Mouse (Mus musculus): ENCODE measurements at regions not wholly inside any gene's neighbourhood (a gene's known extent, or its start where the extent isn't known, plus 50 kb on each side); places are given as distances from the start of the nearest gene placed in this dataset.

DNA sequence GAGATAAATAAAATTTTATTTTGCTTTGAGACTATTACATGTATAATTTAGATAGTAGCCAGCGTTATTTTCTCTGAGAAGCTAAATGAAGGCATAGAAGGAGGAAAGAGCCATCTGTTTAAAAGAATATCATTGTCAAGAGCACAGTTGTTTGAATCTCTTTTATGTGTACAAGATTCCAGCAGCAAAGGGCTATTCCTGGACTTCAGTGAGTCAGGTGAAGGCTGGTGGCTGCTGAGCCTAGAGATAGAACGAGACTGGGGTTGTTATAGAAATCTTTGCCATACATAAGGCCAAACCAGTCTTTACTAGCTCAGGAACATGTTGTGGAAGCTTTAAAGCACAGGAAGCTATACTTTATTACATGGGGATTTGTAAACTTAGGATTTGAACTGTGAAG, 261.6 kb downstream of the Adcyap1 start:
- WGBS, result 81% methylated on average over 2 of the region's 2 CpGs

GRCm38 (mm10) chr17:93463621-93464211, 264.9 kb downstream of the Adcyap1 start:
- H3K4me2 ChIP-seq (replicated peaks; ENCODE audit: low read depth, low read length), result no peak overlapping the region
- no peak for ATAC-seq (ENCODE audit: low FRiP score, low TSS enrichment)

More for the DNA sequence above, 261.6 kb downstream of the Adcyap1 start:
- H3K36me3 ChIP-seq (ENCODE audit: insufficient read depth, low read length), result no peaks in the 10 kb centered on the region
- no peaks in the 10 kb centered on the region for H3K4me1 ChIP-seq (ENCODE audit: insufficient read depth, low read length)
- H3K27me3 ChIP-seq (ENCODE audit: insufficient read depth, low read length), result no peaks in the 10 kb centered on the region
- ATAC-seq (ENCODE audit: low FRiP score, low TSS enrichment), result no peak
- no peak overlapping the region for H3K4me3 ChIP-seq (ENCODE audit: low read length)
- no peak overlapping the region for H3K9ac ChIP-seq (replicated peaks; ENCODE audit: low read length)
- no peaks in the 10 kb centered on the region for H3K9me3 ChIP-seq (ENCODE audit: low read length)
- H3K27ac ChIP-seq (ENCODE audit: low read length), result no peak overlapping the region
- no peak overlapping the region for H3K4me2 ChIP-seq (replicated peaks; ENCODE audit: low read depth, low read length)

GRCm38 (mm10) chr17:93482378-93482777, 283.6 kb downstream of the Adcyap1 start:
- Histone ChIP-seq H3K36me3 (ENCODE audit: insufficient read depth, low read length) (no peaks in the 10 kb centered on the region), H3K4me3 (ENCODE audit: low read length) (no peak overlapping the region), H3K4me1 (ENCODE audit: insufficient read depth, low read length) (no peaks in the 10 kb centered on the region), H3K9ac (replicated peaks; ENCODE audit: low read length) (no peak overlapping the region), H3K27me3 (ENCODE audit: insufficient read depth, low read length) (no peaks in the 10 kb centered on the region), H3K9me3 (ENCODE audit: low read length) (no peaks in the 10 kb centered on the region), H3K27ac (ENCODE audit: low read length) (no peak overlapping the region), H3K4me2 (replicated peaks; ENCODE audit: low read depth, low read length) (no peak overlapping the region)
- ATAC-seq (ENCODE audit: low FRiP score, low TSS enrichment), result no peak

More at GRCm38 (mm10) chr17:93463621-93464211, 264.9 kb downstream of the Adcyap1 start:
- 70% methylated on average over 3 of the region's 3 CpGs for WGBS
- Histone ChIP-seq H3K9ac (replicated peaks; ENCODE audit: low read length) (no peak overlapping the region), H3K9me3 (ENCODE audit: low read length) (no peaks in the 10 kb centered on the region), H3K36me3 (ENCODE audit: insufficient read depth, low read length) (no peaks in the 10 kb centered on the region), H3K27me3 (ENCODE audit: insufficient read depth, low read length) (no peaks in the 10 kb centered on the region), H3K27ac (ENCODE audit: low read length) (no peak overlapping the region), H3K4me1 (ENCODE audit: insufficient read depth, low read length) (no peaks in the 10 kb centered on the region), H3K4me3 (ENCODE audit: low read length) (no peak overlapping the region)

DNA sequence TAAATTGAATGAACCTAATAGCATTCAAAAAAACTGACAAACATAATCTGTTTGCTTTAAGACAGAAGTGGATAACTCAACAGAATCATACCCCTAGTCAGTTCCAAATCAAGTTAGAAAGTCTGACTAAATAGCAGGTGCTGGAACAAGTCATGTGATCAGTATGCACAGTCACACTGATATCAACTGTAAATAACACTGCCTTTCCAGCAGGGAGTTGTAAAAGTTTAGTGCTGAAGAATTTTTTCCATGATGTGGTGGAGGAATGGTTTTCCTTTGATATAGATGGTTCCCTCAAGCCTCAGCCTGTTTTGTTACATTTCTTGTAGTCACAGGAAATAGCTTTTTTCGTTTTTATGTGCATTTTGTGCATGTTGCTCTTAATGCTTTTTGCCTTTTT, 285.7 kb downstream of the Adcyap1 start:
- ATAC-seq (ENCODE audit: low FRiP score, low TSS enrichment), result no peak
- 36% methylated on average over 1 of the region's 1 CpGs for WGBS
- Histone ChIP-seq H3K36me3 (ENCODE audit: insufficient read depth, low read length) (no peaks in the 10 kb centered on the region), H3K4me3 (ENCODE audit: low read length) (no peak overlapping the region), H3K4me1 (ENCODE audit: insufficient read depth, low read length) (no peaks in the 10 kb centered on the region), H3K27ac (ENCODE audit: low read length) (no peak overlapping the region), H3K9me3 (ENCODE audit: low read length) (no peaks in the 10 kb centered on the region), H3K27me3 (ENCODE audit: insufficient read depth, low read length) (no peaks in the 10 kb centered on the region), H3K9ac (replicated peaks; ENCODE audit: low read length) (no peak overlapping the region), H3K4me2 (replicated peaks; ENCODE audit: low read depth, low read length) (no peak overlapping the region)

GRCm38 (mm10) chr17:93486442-93486841, 287.6 kb downstream of the Adcyap1 start:
- Histone ChIP-seq H3K9me3 (ENCODE audit: low read length) (no peaks in the 10 kb centered on the region), H3K36me3 (ENCODE audit: insufficient read depth, low read length) (no peaks in the 10 kb centered on the region), H3K27me3 (ENCODE audit: insufficient read depth, low read length) (no peaks in the 10 kb centered on the region), H3K4me3 (ENCODE audit: low read length) (no peak overlapping the region), H3K27ac (ENCODE audit: low read length) (no peak overlapping the region), H3K4me2 (replicated peaks; ENCODE audit: low read depth, low read length) (no peak overlapping the region), H3K4me1 (ENCODE audit: insufficient read depth, low read length) (no peaks in the 10 kb centered on the region), H3K9ac (replicated peaks; ENCODE audit: low read length) (no peak overlapping the region)
- ATAC-seq (ENCODE audit: low FRiP score, low TSS enrichment), result no peak

DNA sequence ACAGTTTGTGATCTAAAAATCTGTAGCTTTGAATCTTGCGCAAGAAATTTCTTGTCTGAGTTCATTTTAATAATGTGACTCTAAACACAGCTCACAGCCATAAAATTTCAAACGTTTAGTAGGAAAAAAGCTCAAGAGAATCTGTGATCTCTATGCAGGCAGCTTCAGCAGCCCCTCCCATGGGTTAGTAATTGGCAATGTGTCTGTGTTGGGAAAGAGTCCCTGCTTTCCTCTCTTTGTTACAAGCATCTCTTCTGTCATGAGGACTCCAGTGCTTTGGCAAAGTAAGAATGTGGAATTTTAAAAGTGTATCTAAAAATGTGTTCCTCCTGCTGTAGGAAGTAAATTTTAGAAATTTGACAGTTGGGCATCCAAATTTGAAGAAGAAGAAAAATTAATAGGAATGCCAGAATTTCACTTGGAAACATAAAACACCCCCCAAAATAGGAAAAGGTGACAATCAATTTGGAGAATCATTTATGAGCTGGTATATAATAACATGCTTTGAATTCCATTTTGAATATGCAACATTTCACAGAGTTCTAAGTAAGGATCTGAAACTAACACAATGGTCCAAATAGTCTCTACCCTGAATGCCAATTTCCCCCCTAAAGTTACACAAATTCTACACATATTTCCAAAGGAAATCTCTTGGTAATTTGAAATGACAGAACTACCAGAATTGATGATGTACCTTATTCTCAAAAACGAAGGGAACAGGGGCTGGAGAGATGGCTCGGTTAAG, 291.3 kb downstream of the Adcyap1 start:
- no peak for ATAC-seq (ENCODE audit: low FRiP score, low TSS enrichment)
- no peak overlapping the region for H3K4me2 ChIP-seq (replicated peaks; ENCODE audit: low read depth, low read length)
- H3K9ac ChIP-seq (replicated peaks; ENCODE audit: low read length), result no peak overlapping the region
- no peaks in the 10 kb centered on the region for H3K9me3 ChIP-seq (ENCODE audit: low read length)
- WGBS, result 68% methylated on average over 4 of the region's 4 CpGs
- H3K4me1 ChIP-seq (ENCODE audit: insufficient read depth, low read length), result no peaks in the 10 kb centered on the region
- no peaks in the 10 kb centered on the region for H3K36me3 ChIP-seq (ENCODE audit: insufficient read depth, low read length)
- H3K4me3 ChIP-seq (ENCODE audit: low read length), result no peak overlapping the region
- H3K27me3 ChIP-seq (ENCODE audit: insufficient read depth, low read length), result no peaks in the 10 kb centered on the region
- H3K27ac ChIP-seq (ENCODE audit: low read length), result no peak overlapping the region

GRCm38 (mm10) chr17:93508882-93509594, 310.2 kb downstream of the Adcyap1 start:
- H3K36me3 ChIP-seq (ENCODE audit: insufficient read depth, low read length), result no peaks in the 10 kb centered on the region
- H3K4me3 ChIP-seq (ENCODE audit: low read length), result no peak overlapping the region
- H3K4me2 ChIP-seq (replicated peaks; ENCODE audit: low read depth, low read length), result no peak overlapping the region
- no peak overlapping the region for H3K9ac ChIP-seq (replicated peaks; ENCODE audit: low read length)
- no peaks in the 10 kb centered on the region for H3K27me3 ChIP-seq (ENCODE audit: insufficient read depth, low read length)
- ATAC-seq (ENCODE audit: low FRiP score, low TSS enrichment), result no peak
- H3K4me1 ChIP-seq (ENCODE audit: insufficient read depth, low read length), result no peaks in the 10 kb centered on the region
- no peaks in the 10 kb centered on the region for H3K9me3 ChIP-seq (ENCODE audit: low read length)
- H3K27ac ChIP-seq (ENCODE audit: low read length), result no peak overlapping the region
- WGBS, result 85% methylated on average over 4 of the region's 4 CpGs

DNA sequence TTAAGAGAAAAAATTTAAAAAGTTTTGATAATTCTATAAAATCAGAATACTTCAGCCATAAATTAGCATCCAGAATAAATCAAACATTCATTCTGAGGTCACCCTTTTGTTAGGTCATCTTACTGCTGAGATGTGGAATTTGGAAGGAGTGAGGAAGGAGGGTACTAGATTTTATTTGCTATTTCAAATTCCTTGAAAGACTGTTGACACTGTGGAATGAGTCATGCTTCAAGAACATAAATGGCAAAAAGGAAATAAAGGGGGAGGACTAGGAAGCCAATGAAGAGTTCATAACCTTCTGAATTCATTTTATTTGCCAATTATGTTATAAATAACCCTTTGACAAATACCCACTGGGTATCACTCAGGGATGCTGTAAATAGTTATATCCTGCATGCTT, 324.6 kb downstream of the Adcyap1 start:
- no peaks in the 10 kb centered on the region for H3K9me3 ChIP-seq (ENCODE audit: low read length)
- no peaks in the 10 kb centered on the region for H3K36me3 ChIP-seq (ENCODE audit: insufficient read depth, low read length)
- H3K4me2 ChIP-seq (replicated peaks; ENCODE audit: low read depth, low read length), result no peak overlapping the region
- H3K27me3 ChIP-seq (ENCODE audit: insufficient read depth, low read length), result no peaks in the 10 kb centered on the region
- no peak for ATAC-seq (ENCODE audit: low FRiP score, low TSS enrichment)
- H3K4me1 ChIP-seq (ENCODE audit: insufficient read depth, low read length), result no peaks in the 10 kb centered on the region
- H3K27ac ChIP-seq (ENCODE audit: low read length), result no peak overlapping the region
- no peak overlapping the region for H3K4me3 ChIP-seq (ENCODE audit: low read length)
- H3K9ac ChIP-seq (replicated peaks; ENCODE audit: low read length), result no peak overlapping the region

DNA sequence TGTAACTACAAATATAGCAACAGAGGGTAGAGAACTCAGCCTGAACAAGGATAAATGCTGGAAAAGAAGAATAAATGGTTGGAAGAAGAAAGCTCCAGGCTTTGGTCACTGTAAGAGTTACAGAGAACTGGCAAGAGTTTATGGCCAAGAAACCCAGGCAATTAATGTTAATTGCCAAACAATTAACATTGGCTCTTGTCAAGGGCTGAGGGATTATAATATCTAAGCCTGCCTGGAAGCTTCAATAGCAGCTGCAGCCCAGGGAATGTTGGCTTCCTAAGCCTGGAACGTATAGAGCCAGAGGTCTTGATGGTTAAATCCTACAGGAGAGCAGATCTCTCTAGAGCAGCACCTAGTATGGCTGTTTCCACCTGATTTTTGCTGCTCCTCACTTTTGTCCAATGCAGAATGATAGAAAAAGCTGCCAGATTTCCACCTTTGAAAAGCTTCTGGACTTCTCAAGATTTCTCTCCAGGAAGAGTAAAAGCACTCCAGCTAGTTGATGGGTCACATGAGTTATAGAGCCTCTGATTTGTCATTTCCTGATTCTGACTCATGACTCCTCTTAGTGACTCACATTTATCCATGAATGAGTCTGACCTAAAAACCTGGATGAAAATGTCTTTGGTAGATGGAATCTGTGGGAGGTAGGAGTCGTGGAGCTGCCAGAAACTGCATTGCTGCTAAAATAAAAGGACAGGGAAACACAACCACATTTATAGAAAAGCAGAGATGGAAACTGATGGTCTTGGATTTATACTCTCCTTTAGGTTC, 327.2 kb downstream of the Adcyap1 start:
- 32% methylated on average over 2 of the region's 2 CpGs for WGBS
- Histone ChIP-seq H3K27ac (ENCODE audit: low read length) (no peak overlapping the region), H3K9ac (replicated peaks; ENCODE audit: low read length) (no peak overlapping the region), H3K4me1 (ENCODE audit: insufficient read depth, low read length) (no peaks in the 10 kb centered on the region), H3K4me3 (ENCODE audit: low read length) (no peak overlapping the region), H3K9me3 (ENCODE audit: low read length) (no peaks in the 10 kb centered on the region), H3K4me2 (replicated peaks; ENCODE audit: low read depth, low read length) (no peak overlapping the region), H3K27me3 (ENCODE audit: insufficient read depth, low read length) (no peaks in the 10 kb centered on the region), H3K36me3 (ENCODE audit: insufficient read depth, low read length) (no peaks in the 10 kb centered on the region)
- no peak for ATAC-seq (ENCODE audit: low FRiP score, low TSS enrichment)

All from kidney, embryonic 16.5 days (tissue).